Mouse (Mus musculus) heart, embryonic 15.5 days (tissue): Measurements from ENCODE around the gene Ap3b1. TPM values are rescaled to one million over a fixed set of nuclear protein-coding genes. Genes with fewer than 3 reads are reported as not detected.

Source experiments
- ATAC-seq: fragments of 200-750 bp; cut with Nextera tagmentation; replicated peaks from 2 replicates; pipeline ENCODE4 v1.8.0; 2017; ENCODE audit warnings: low read depth, moderate TSS enrichment; ENCODE audit not compliant: insufficient number of reproducible peaks, insufficient read depth, low FRiP score
- H3K27ac ChIP-seq: fragments of 300-500 bp; sonication (generic); 2 replicates; pipeline ENCODE4 v1.5.1; 2015; ENCODE audit warnings: mild to moderate bottlenecking, inconsistent platforms
- H3K27me3 ChIP-seq: fragments of 300-500 bp; sonication (generic); 2 replicates; pipeline ENCODE4 v1.6.1; 2015; ENCODE audit warnings: inconsistent platforms
- H3K36me3 ChIP-seq: fragments of 300-500 bp; sonication (generic); 2 replicates; pipeline ENCODE4 v1.6.1; 2015; ENCODE audit warnings: mild to moderate bottlenecking, inconsistent platforms
- H3K4me1 ChIP-seq: fragments of 300-500 bp; sonication (generic); replicated peaks from 2 replicates; pipeline ENCODE4 v1.6.1; 2015; ENCODE audit warnings: inconsistent platforms
- H3K4me2 ChIP-seq: fragments of 300-500 bp; sonication (generic); 2 replicates; pipeline ENCODE4 v1.6.1; 2015; ENCODE audit warnings: inconsistent platforms, mild to moderate bottlenecking, moderate library complexity
- H3K4me3 ChIP-seq: fragments of 300-500 bp; sonication (generic); 2 replicates; pipeline ENCODE4 v1.5.1; 2015; ENCODE audit warnings: mild to moderate bottlenecking, inconsistent platforms
- H3K9ac ChIP-seq: fragments of 300-500 bp; sonication (generic); 2 replicates; pipeline ENCODE4 v1.6.1; 2015; ENCODE audit warnings: mild to moderate bottlenecking, inconsistent platforms
- H3K9me3 ChIP-seq: fragments of 300-500 bp; sonication (generic); replicated peaks from 2 replicates; pipeline ENCODE4 v1.6.1; 2016; ENCODE audit warnings: inconsistent platforms
- WGBS: fragments of 180-500 bp; shearing (Covaris S2); methylation state at CpG from one replicate; pipeline ENCODE4 v1.1.7; 2015; ENCODE audit warnings: mixed read lengths; 5-methylcytosine and 5-hydroxymethylcytosine counted together
- polyA plus RNA-seq: library from polyadenylated mRNA; unstranded; fragments of >200 nt; fragmentation: Nextera tagmentation; extraction: Ambion mirVana; gene quantifications from 2 replicates; pipeline ENCODE4 v1.2.1, GENCODE M21; 2015

The Ap3b1 gene
- polyA plus RNA-seq, 1 experiment from 2014 or later: 29.1 TPM

- Histone ChIP-seq H3K4me3 (no peak overlapping the region), H3K4me2 (no peak overlapping the region), H3K36me3 (peaks cover 22% of the 10 kb centered on the region), H3K27me3 (no peaks in the 10 kb centered on the region), H3K9ac (no peak overlapping the region), H3K9me3 (no peaks in the 10 kb centered on the region), H3K4me1 (peaks cover 9% of the 10 kb centered on the region), H3K27ac (no peak overlapping the region)
- 89% methylated on average over 8 of the region's 8 CpGs for WGBS
- no peak for ATAC-seq
These were observed 41.7 kb downstream of the Ap3b1 start for GRCm38 (mm10) chr13:94400465-94400864.

- Histone ChIP-seq H3K27ac (no peak overlapping the region), H3K27me3 (no peaks in the 10 kb centered on the region), H3K9ac (no peak overlapping the region), H3K4me1 (no peaks in the 10 kb centered on the region), H3K36me3 (no peaks in the 10 kb centered on the region), H3K9me3 (no peaks in the 10 kb centered on the region), H3K4me2 (no peak overlapping the region), H3K4me3 (no peak overlapping the region)
- 88% methylated on average over 5 of the region's 5 CpGs for WGBS
- ATAC-seq: no peak
These were observed 64.8 kb downstream of the Ap3b1 start for GRCm38 (mm10) chr13:94423600-94423999.

DNA sequence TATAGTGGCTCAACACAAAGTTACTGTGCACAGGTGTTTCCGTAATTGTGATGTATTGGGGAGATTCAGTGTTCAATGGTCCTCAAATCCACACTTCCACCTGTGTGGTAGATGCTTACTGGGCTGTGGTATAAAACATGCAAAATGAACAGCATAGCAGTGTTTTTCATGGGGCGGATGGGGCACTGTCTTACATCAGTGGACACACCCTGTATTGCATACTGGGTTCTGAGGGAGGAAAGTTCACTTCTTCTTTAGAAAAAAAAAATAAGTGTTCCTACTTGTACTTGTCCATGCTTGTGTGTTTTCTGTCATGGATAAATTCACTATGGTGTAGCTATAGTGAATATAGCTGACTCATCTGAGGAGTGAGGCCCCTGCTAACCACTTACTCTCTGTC, 70.8 kb downstream of the Ap3b1 start:
- no peak overlapping the region for H3K4me3 ChIP-seq
- no peaks in the 10 kb centered on the region for H3K4me1 ChIP-seq
- no peaks in the 10 kb centered on the region for H3K9me3 ChIP-seq
- H3K36me3 ChIP-seq: peaks cover 11% of the 10 kb centered on the region
- no peak for ATAC-seq
- WGBS: 94% methylated on average over 2 of the region's 2 CpGs
- H3K27me3 ChIP-seq: no peaks in the 10 kb centered on the region
- H3K9ac ChIP-seq: no peak overlapping the region
- no peak overlapping the region for H3K27ac ChIP-seq
- no peak overlapping the region for H3K4me2 ChIP-seq

- WGBS: 49% methylated on average over 5 of the region's 5 CpGs
- Histone ChIP-seq H3K27ac (no peak overlapping the region), H3K27me3 (no peaks in the 10 kb centered on the region), H3K4me1 (0 out of 2 replicates have a peak, but pooled peaks cover 2% of the 10 kb centered on the region), H3K4me3 (no peak overlapping the region), H3K36me3 (0 out of 2 replicates have a peak, but pooled peaks cover 6% of the 10 kb centered on the region), H3K9ac (no peak overlapping the region), H3K9me3 (no peaks in the 10 kb centered on the region), H3K4me2 (no peak overlapping the region)
- no peak for ATAC-seq
These were observed 80.6 kb downstream of the Ap3b1 start for GRCm38 (mm10) chr13:94439386-94439785.

DNA sequence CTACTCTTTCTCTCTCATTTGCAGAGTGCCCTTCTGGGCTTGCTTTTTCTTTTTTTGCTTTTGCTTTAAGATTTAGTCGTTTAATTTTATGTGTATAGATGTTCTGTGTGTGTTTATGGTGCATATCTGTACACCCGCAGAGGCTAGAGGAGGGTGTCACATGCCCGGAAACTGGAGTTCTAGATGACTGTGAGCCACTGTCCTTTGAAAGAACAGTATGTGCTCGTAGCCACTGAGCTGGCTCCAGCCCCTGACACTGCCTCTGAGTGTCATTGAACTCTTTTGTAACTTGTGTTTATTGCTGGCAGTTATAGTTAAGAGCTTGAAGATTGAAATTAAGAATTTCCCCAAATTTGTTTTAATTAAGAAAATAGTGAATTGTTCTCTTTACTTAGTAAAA, 82.4 kb downstream of the Ap3b1 start:
- H3K4me1 ChIP-seq: 0 out of 2 replicates have a peak, but pooled peaks cover 2% of the 10 kb centered on the region
- no peaks in the 10 kb centered on the region for H3K27me3 ChIP-seq
- no peak overlapping the region for H3K27ac ChIP-seq
- 0 out of 2 replicates have a peak, but pooled peaks cover 6% of the 10 kb centered on the region for H3K36me3 ChIP-seq
- no peaks in the 10 kb centered on the region for H3K9me3 ChIP-seq
- no peak for ATAC-seq
- no peak overlapping the region for H3K9ac ChIP-seq
- 73% methylated on average over 4 of the region's 4 CpGs for WGBS
- no peak overlapping the region for H3K4me3 ChIP-seq
- no peak overlapping the region for H3K4me2 ChIP-seq

DNA sequence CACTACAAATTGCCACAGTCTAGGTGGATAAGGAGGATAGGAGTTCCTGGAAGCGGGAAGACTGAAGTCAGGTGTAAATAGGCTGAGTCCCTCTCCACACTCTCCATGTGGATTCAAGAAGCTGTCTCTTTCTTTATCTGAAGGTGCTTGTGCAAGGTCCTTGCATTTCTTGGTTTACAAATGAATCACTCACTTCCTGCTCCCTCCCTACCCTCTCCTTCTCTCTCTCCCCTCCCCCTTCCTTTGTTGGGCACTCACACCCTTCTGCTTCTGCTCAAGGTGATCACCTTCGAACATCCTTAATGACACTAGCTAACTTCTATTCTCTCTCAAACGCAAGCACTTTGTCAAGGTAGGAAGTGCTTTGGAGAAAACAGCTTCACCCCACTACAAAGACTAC, 84.7 kb downstream of the Ap3b1 start:
- Histone ChIP-seq H3K9me3 (no peaks in the 10 kb centered on the region), H3K27me3 (no peaks in the 10 kb centered on the region), H3K4me3 (no peak overlapping the region), H3K4me2 (no peak overlapping the region), H3K4me1 (0 out of 2 replicates have a peak, but pooled peaks cover 2% of the 10 kb centered on the region), H3K36me3 (peaks cover 14% of the 10 kb centered on the region; the same call in 1 of the 2 replicates), H3K9ac (no peak overlapping the region), H3K27ac (no peak overlapping the region)
- no peak for ATAC-seq
- 68% methylated on average over 3 of the region's 3 CpGs for WGBS

- H3K27me3 ChIP-seq: no peaks in the 10 kb centered on the region
- H3K36me3 ChIP-seq: peaks cover 14% of the 10 kb centered on the region; the same call in 1 of the 2 replicates
- H3K27ac ChIP-seq: no peak overlapping the region
- H3K9me3 ChIP-seq: no peaks in the 10 kb centered on the region
- no peak overlapping the region for H3K9ac ChIP-seq
- H3K4me2 ChIP-seq: no peak overlapping the region
- no peak overlapping the region for H3K4me3 ChIP-seq
- WGBS: 61% methylated on average over 5 of the region's 5 CpGs
- no peak for ATAC-seq
- no peaks in the 10 kb centered on the region for H3K4me1 ChIP-seq
These were observed 86.3 kb downstream of the Ap3b1 start for GRCm38 (mm10) chr13:94445103-94445502.

- Histone ChIP-seq H3K27me3 (no peaks in the 10 kb centered on the region), H3K27ac (no peak overlapping the region), H3K9me3 (no peaks in the 10 kb centered on the region), H3K4me2 (no peak overlapping the region), H3K36me3 (peaks cover 8% of the 10 kb centered on the region; the same call in 1 of the 2 replicates), H3K4me1 (no peaks in the 10 kb centered on the region), H3K4me3 (no peak overlapping the region), H3K9ac (no peak overlapping the region)
- ATAC-seq: no peak
- 48% methylated on average over 4 of the region's 4 CpGs for WGBS
These were observed 88.2 kb downstream of the Ap3b1 start for GRCm38 (mm10) chr13:94447003-94447402.

GRCm38 (mm10) chr13:94449593-94449992, 90.8 kb downstream of the Ap3b1 start:
- ATAC-seq: no peak
- Histone ChIP-seq H3K4me1 (no peaks in the 10 kb centered on the region), H3K27ac (no peak overlapping the region), H3K9me3 (no peaks in the 10 kb centered on the region), H3K36me3 (peaks cover 8% of the 10 kb centered on the region; the same call in 1 of the 2 replicates), H3K4me2 (no peak overlapping the region), H3K27me3 (no peaks in the 10 kb centered on the region), H3K4me3 (no peak overlapping the region), H3K9ac (no peak overlapping the region)
- 59% methylated on average over 7 of the region's 7 CpGs for WGBS

GRCm38 (mm10) chr13:94451229-94451628, 92.5 kb downstream of the Ap3b1 start:
- no peaks in the 10 kb centered on the region for H3K9me3 ChIP-seq
- H3K27ac ChIP-seq: no peak overlapping the region
- no peak overlapping the region for H3K4me2 ChIP-seq
- no peaks in the 10 kb centered on the region for H3K4me1 ChIP-seq
- H3K9ac ChIP-seq: no peak overlapping the region
- 63% methylated on average over 6 of the region's 6 CpGs for WGBS
- H3K36me3 ChIP-seq: peaks cover 18% of the 10 kb centered on the region; the same call in 1 of the 2 replicates
- no peak overlapping the region for H3K4me3 ChIP-seq
- no peaks in the 10 kb centered on the region for H3K27me3 ChIP-seq
- ATAC-seq: no peak

DNA sequence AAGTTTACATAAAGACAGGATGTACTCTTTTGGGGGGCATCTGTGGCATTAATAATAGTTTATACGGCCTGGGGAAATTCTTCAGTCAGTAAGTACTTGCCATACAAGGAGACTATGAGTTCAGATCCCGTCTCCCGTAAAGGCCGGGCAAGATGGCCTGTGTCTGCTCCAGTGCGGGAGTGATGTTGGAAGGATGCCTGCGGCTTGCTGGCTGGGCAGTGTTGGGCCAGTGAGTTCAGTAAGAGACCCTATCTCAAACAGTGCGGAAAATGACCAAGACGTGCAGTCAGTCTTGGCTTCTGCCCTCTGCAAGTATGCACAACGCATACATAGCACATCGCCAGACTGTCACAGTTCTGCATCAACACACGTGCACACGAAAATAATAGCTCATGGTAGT, 95.4 kb downstream of the Ap3b1 start:
- Histone ChIP-seq H3K4me1 (no peaks in the 10 kb centered on the region), H3K9ac (no peak overlapping the region), H3K4me2 (no peak overlapping the region), H3K9me3 (no peaks in the 10 kb centered on the region), H3K4me3 (no peak overlapping the region), H3K27me3 (no peaks in the 10 kb centered on the region), H3K27ac (no peak overlapping the region), H3K36me3 (peaks cover 18% of the 10 kb centered on the region; the same call in 1 of the 2 replicates)
- ATAC-seq: no peak
- 86% methylated on average over 12 of the region's 12 CpGs for WGBS

GRCm38 (mm10) chr13:94459143-94459542, 100.4 kb downstream of the Ap3b1 start:
- 67% methylated on average over 4 of the region's 4 CpGs for WGBS
- H3K9me3 ChIP-seq: no peaks in the 10 kb centered on the region
- peaks cover 28% of the 10 kb centered on the region for H3K36me3 ChIP-seq
- no peak overlapping the region for H3K9ac ChIP-seq
- no peaks in the 10 kb centered on the region for H3K27me3 ChIP-seq
- no peak overlapping the region for H3K27ac ChIP-seq
- no peak for ATAC-seq
- no peak overlapping the region for H3K4me3 ChIP-seq
- no peaks in the 10 kb centered on the region for H3K4me1 ChIP-seq
- H3K4me2 ChIP-seq: no peak overlapping the region
